Mouse (Mus musculus): ENCODE results near the gene Gm21627.
"Not testable (repeated sequence)": the region's sequence is repeated elsewhere in the genome, so short reads cannot be mapped to it uniquely, and the experiment has no call there.

- TF ChIP-seq CTCF (IDR thresholded peaks at IDR 0.05; ENCODE audit: insufficient read depth, low read length); POLR2A (IDR thresholded peaks at IDR 0.05; ENCODE audit: borderline replicate concordance, extremely low read depth, low read depth, low read length): not testable (repeated sequence)
Measured at GRCm38 (mm10) chrY:63228127-63228526, at the start of gene Gm21627.

Data from lung, adult 2 months (tissue).